Mouse (Mus musculus) small intestine, adult 10 weeks (tissue): ENCODE measurements around the gene Smurf1. TPM values are rescaled to one million over a fixed set of nuclear protein-coding genes. Genes with fewer than 3 reads are reported as not detected.

Experiments
- polyA plus RNA-seq: library from polyadenylated mRNA; stranded (reverse); fragments of 350-450 nt; fragmentation: Illumina TruSeq; extraction: RNeasy Lipid Tissue Mini Kit (QIAGEN cat#74804); gene quantifications from one replicate; pipeline ENCODE4 v1.2.3, GENCODE M21; 2014; ENCODE audit warnings: low replicate concordance

Gene Smurf1
- 5.8 TPM for polyA plus RNA-seq

GRCm38 (mm10) chr5:144965639-144966351, at the start of gene Smurf1:
Smurf1 (minus strand) TSS chr5:144965847.

Other genes starting within 250 kb of the Smurf1 start
- 0.30 TPM for gene Tmem130, start 204.0 kb downstream of the Smurf1 start, polyA plus RNA-seq
- 3.5 TPM for gene Trrap, start 198.1 kb downstream of the Smurf1 start, polyA plus RNA-seq
- gene Gm4871, start 66.9 kb upstream of the Smurf1 start, polyA plus RNA-seq = not detected
- gene 1700018F24Rik, start 77.1 kb upstream of the Smurf1 start, polyA plus RNA-seq = not detected
- 17.5 TPM for gene Arpc1a, start 118.0 kb upstream of the Smurf1 start, polyA plus RNA-seq
- not detected for gene Kpna7, start 118.2 kb upstream of the Smurf1 start, polyA plus RNA-seq
- 76.0 TPM for gene Arpc1b, start 148.4 kb upstream of the Smurf1 start, polyA plus RNA-seq
- 17.9 TPM for gene Pdap1, start 174.4 kb upstream of the Smurf1 start, polyA plus RNA-seq
- gene Bud31, start 174.5 kb upstream of the Smurf1 start, polyA plus RNA-seq = 258 TPM
- gene Ptcd1, start 201.3 kb upstream of the Smurf1 start, polyA plus RNA-seq = 0.59 TPM
- gene Cpsf4, start 201.4 kb upstream of the Smurf1 start, polyA plus RNA-seq = 2.2 TPM
- gene Atp5j2, start 226.2 kb upstream of the Smurf1 start, polyA plus RNA-seq = 10.2 TPM
- gene Zkscan14, start 236.0 kb upstream of the Smurf1 start, polyA plus RNA-seq = 2.5 TPM
- gene Zkscan5, start 238.7 kb upstream of the Smurf1 start, polyA plus RNA-seq = 6.4 TPM